Mouse (Mus musculus): Measurements from ENCODE around the gene Pla2g7.

Pla2g7 gene

GRCm38 (mm10) chr17:43580456-43580855 lies 12.6 kb downstream of the Pla2g7 start:
- no peak for DNase-seq (ENCODE audit: low read depth, low spot score)

- DNase-seq (ENCODE audit: low read depth, low spot score): no peak
Observed at GRCm38 (mm10) chr17:43581012-43581467, 13.1 kb downstream of the Pla2g7 start.

- DNase-seq (ENCODE audit: low read depth, low spot score): no peak
Observed at GRCm38 (mm10) chr17:43584771-43585170, 16.9 kb downstream of the Pla2g7 start.

- DNase-seq (ENCODE audit: low read depth, low spot score): no peak
Observed at GRCm38 (mm10) chr17:43587278-43587677, 19.4 kb downstream of the Pla2g7 start.

- no peak for DNase-seq (ENCODE audit: low read depth, low spot score)
Observed at GRCm38 (mm10) chr17:43589750-43590149, 21.9 kb downstream of the Pla2g7 start.

- DNase-seq (ENCODE audit: low read depth, low spot score): no peak
Observed at GRCm38 (mm10) chr17:43590531-43590930, 22.6 kb downstream of the Pla2g7 start.

GRCm38 (mm10) chr17:43592296-43593291 lies 24.7 kb downstream of the Pla2g7 start:
- peak; percentile 86 for DNase-seq (ENCODE audit: low read depth, low spot score)

GRCm38 (mm10) chr17:43597742-43598141 lies 29.8 kb downstream of the Pla2g7 start:
- DNase-seq (ENCODE audit: low read depth, low spot score): no peak

GRCm38 (mm10) chr17:43598706-43599105 lies 30.8 kb downstream of the Pla2g7 start:
- no peak for DNase-seq (ENCODE audit: low read depth, low spot score)

GRCm38 (mm10) chr17:43606704-43607103 lies 38.8 kb downstream of the Pla2g7 start:
- DNase-seq (ENCODE audit: low read depth, low spot score): peak; percentile 89

- DNase-seq (ENCODE audit: low read depth, low spot score): peak; percentile 89
Observed at GRCm38 (mm10) chr17:43611586-43611985, 43.7 kb downstream of the Pla2g7 start.

- DNase-seq (ENCODE audit: low read depth, low spot score): no peak
Observed at GRCm38 (mm10) chr17:43612221-43612620, 44.3 kb downstream of the Pla2g7 start.

GRCm38 (mm10) chr17:43619156-43619555 lies 51.3 kb downstream of the Pla2g7 start:
- peak; percentile 78 for DNase-seq (ENCODE audit: low read depth, low spot score)

GRCm38 (mm10) chr17:43622076-43622475 lies 54.2 kb downstream of the Pla2g7 start:
- no peak for DNase-seq (ENCODE audit: low read depth, low spot score)

- DNase-seq (ENCODE audit: low read depth, low spot score): no peak
Observed at GRCm38 (mm10) chr17:43628246-43628645, 60.3 kb downstream of the Pla2g7 start.

- no peak for DNase-seq (ENCODE audit: low read depth, low spot score)
Observed at GRCm38 (mm10) chr17:43629026-43629495, 61.2 kb downstream of the Pla2g7 start.

GRCm38 (mm10) chr17:43629496-43630426 lies 61.9 kb downstream of the Pla2g7 start, which contains the start of gene Tdrd6:
Gene Tdrd6 (minus strand): TSS chr17:43630299.
- DNase-seq (ENCODE audit: low read depth, low spot score): no peak

- no peak for DNase-seq (ENCODE audit: low read depth, low spot score)
Observed at GRCm38 (mm10) chr17:43630427-43630760, 62.5 kb downstream of the Pla2g7 start.

GRCm38 (mm10) chr17:43637146-43637545 lies 69.2 kb downstream of the Pla2g7 start:
- no peak for DNase-seq (ENCODE audit: low read depth, low spot score)

GRCm38 (mm10) chr17:43640825-43641224 lies 72.9 kb downstream of the Pla2g7 start:
- DNase-seq (ENCODE audit: low read depth, low spot score): no peak

- no peak for DNase-seq (ENCODE audit: low read depth, low spot score)
Observed at GRCm38 (mm10) chr17:43643191-43643590, 75.3 kb downstream of the Pla2g7 start.

- DNase-seq (ENCODE audit: low read depth, low spot score): peak; percentile 83
Observed at GRCm38 (mm10) chr17:43644375-43644774, 76.5 kb downstream of the Pla2g7 start.
